Comparison of ENCODE assay signal across 9 mouse cellular contexts in genomic region chr17:50025173-50025626, GRCm38 (mm10).
DNase-seq lines count a peak whose midpoint lies in the region; ATAC-seq lines count a peak whose summit lies in the region.
"Had no signal": no experiment of that assay in that cellular context is flagged by ENCODE, and none has a peak within 500 bp of the region (broad histone marks: within the 10 kb centered on the region; RNA-seq: fewer than 3 reads in every experiment).

No protein-coding gene starts in this region.

- H3K27me3 ChIP-seq in liver, embryonic 16.5 days (ENCODE audit: control insufficient read depth, insufficient read depth, low read depth, low read length) = no peaks in the 10 kb centered on the region

- no peak for ATAC-seq in liver, embryonic 16.5 days (ENCODE audit: low read depth)
- ATAC-seq: hindbrain, postnatal 0 days had no signal

- peaks cover 50% of the 10 kb centered on the region for H3K4me1 ChIP-seq in liver, embryonic 16.5 days (ENCODE audit: control insufficient read depth, low read depth, low read length)

- 19% methylated on average over 4 of the region's 4 CpGs for WGBS in liver, embryonic 16.5 days (ENCODE audit: insufficient replicate concordance)

- no peaks in the 10 kb centered on the region for H3K9me3 ChIP-seq in liver, embryonic 16.5 days (replicated peaks; ENCODE audit: control insufficient read depth, low read length)

- H3K9ac ChIP-seq in liver, embryonic 16.5 days (ENCODE audit: low read depth, low read length) = peak overlapping the region; percentile 22; the same call in 1 of the 2 replicates

- no peak overlapping the region for H3K4me3 ChIP-seq in liver, embryonic 16.5 days (ENCODE audit: low read depth, low read length)

- peak overlapping the region; percentile 84 for H3K27ac ChIP-seq in liver, embryonic 16.5 days (ENCODE audit: low read length)
- H3K27ac ChIP-seq: hindbrain, postnatal 0 days had no signal

- H3K36me3 ChIP-seq in liver, embryonic 16.5 days (ENCODE audit: control insufficient read depth, insufficient read depth) = no peaks in the 10 kb centered on the region

- peak; percentile 64 for DNase-seq in layer of hippocampus, adult 9-11 months
- no peak for DNase-seq in layer of hippocampus, postnatal 10 days (ENCODE audit: low spot score in 2 of 2)
- peak; percentile 20 for DNase-seq in brain, adult 2 months (ENCODE audit: low read depth, low spot score)
- peak; percentile 44 for DNase-seq in spleen, adult 12 weeks (ENCODE audit: low spot score)
- no peak for DNase-seq in retina, embryonic 14.5 days (ENCODE audit: low spot score)
- no peak for DNase-seq in layer of hippocampus, postnatal 25 days (ENCODE audit: extremely low spot score in 1 of 2, low spot score in 1 of 2)
- DNase-seq in right cerebral cortex, adult 18-20 months = no peak

- H3K4me2 ChIP-seq in liver, embryonic 16.5 days (ENCODE audit: low read depth, low read length) = peak overlapping the region; percentile 28; the same call in 1 of the 2 replicates

Comparison
In these comparisons a context has a peak if more than half of its experiments do, and no peak if none do; other contexts are left out.
1. DNase-seq: peak in layer of hippocampus, adult 9-11 months (single experiment), brain, adult 2 months (single experiment) and spleen, adult 12 weeks (single experiment); none in layer of hippocampus, postnatal 10 days (0 of 2), retina, embryonic 14.5 days (single experiment), layer of hippocampus, postnatal 25 days (0 of 2) and right cerebral cortex, adult 18-20 months (single experiment).